Mouse (Mus musculus): ENCODE data around the gene Krt4. TPM values are rescaled to one million over a fixed set of nuclear protein-coding genes. Genes with fewer than 3 reads are reported as not detected.

Krt4 gene
- 0.19 TPM for polyA plus RNA-seq (2021)

GRCm38 (mm10) chr15:101924635-101925034 lies at the start of gene Krt4:
Krt4 (minus strand) TSS chr15:101924735.
- H3K27me3 ChIP-seq = no peaks in the 10 kb centered on the region
- POLR2A ChIA-PET = no interaction called here
- DNase-seq (ENCODE audit: low read depth, low spot score) (no peak), ATAC-seq (no peak)
- CTCF ChIA-PET = no interaction called here
- in situ Hi-C loops (cut with MboI; ENCODE audit: low pct_unique_long_range_greater_than_20kb) = no loop called here
- no peak for TF ChIP-seq CTCF (IDR thresholded peaks at IDR 0.05)

GRCm38 (mm10) chr15:101973414-101974077 lies 49.0 kb upstream of the Krt4 start:
- no peaks in the 10 kb centered on the region for H3K27me3 ChIP-seq
- CTCF ChIA-PET = interaction anchor here (0.8 to 1.8 kb wide), 11 partner anchors 11 to 633 kb away, joined by 3 to 26 read pairs (median 3); no protein-coding TSS in a partner anchor
- ATAC-seq (peak; percentile 38), DNase-seq (ENCODE audit: low read depth, low spot score) (peak; percentile 64)
- in situ Hi-C loops (cut with MboI; ENCODE audit: low pct_unique_long_range_greater_than_20kb) = loop anchor here (5.0 to 25.0 kb wide), 3 partner anchors 111 to 451 kb away; partner anchors contain the start of genes Krt1 and Krt77
- TF ChIP-seq CTCF (IDR thresholded peaks at IDR 0.05) = no peak
- POLR2A ChIA-PET = no interaction called here

- CTCF ChIA-PET = interaction anchor here (0.9 to 4.3 kb wide), 9 partner anchors 12 to 451 kb away, joined by 3 to 18 read pairs (median 5); partner anchors contain the start of gene Krt1
- ATAC-seq (no peak), DNase-seq (ENCODE audit: low read depth, low spot score) (no peak)
- no peak for TF ChIP-seq CTCF (IDR thresholded peaks at IDR 0.05)
- H3K27me3 ChIP-seq = no peaks in the 10 kb centered on the region
- in situ Hi-C loops (cut with MboI; ENCODE audit: low pct_unique_long_range_greater_than_20kb) = loop anchor here (5.0 to 25.0 kb wide), 3 partner anchors 108 to 448 kb away; partner anchors contain the start of genes Krt1 and Krt77
- POLR2A ChIA-PET = no interaction called here
These were observed 46.0 kb upstream of the Krt4 start for GRCm38 (mm10) chr15:101970536-101970935.

- no peak for ATAC-seq
- TF ChIP-seq CTCF (IDR thresholded peaks at IDR 0.05) = no peak
- in situ Hi-C loops (cut with MboI; ENCODE audit: low pct_unique_long_range_greater_than_20kb) = loop anchor here (25.0 kb wide), 1 partner anchor 105 kb away; the partner anchor contains the start of genes Krt1 and Krt77
- ChIA-PET CTCF (interaction anchor here (1.1 to 4.0 kb wide), 4 partner anchors 9 to 195 kb away, joined by 3 to 18 read pairs (median 3); no protein-coding TSS in a partner anchor), POLR2A (no interaction called here)
- no peak for DNase-seq (ENCODE audit: low read depth, low spot score)
- no peaks in the 10 kb centered on the region for H3K27me3 ChIP-seq
These were observed 42.3 kb upstream of the Krt4 start for GRCm38 (mm10) chr15:101966808-101967207.

GRCm38 (mm10) chr15:101958891-101959290 lies 34.4 kb upstream of the Krt4 start:
- H3K27me3 ChIP-seq = peaks cover 7% of the 10 kb centered on the region
- CTCF ChIA-PET = interaction anchor here (1.6 kb wide), 1 partner anchor 9 kb away, joined by 5 read pairs; no protein-coding TSS in a partner anchor

GRCm38 (mm10) chr15:101954187-101954586 lies 29.7 kb upstream of the Krt4 start, which contains the start of gene Krt78:
Krt78 (minus strand) TSS chr15:101954287.
- CTCF ChIA-PET = no interaction called here

More at GRCm38 (mm10) chr15:101958891-101959290, 34.4 kb upstream of the Krt4 start:
- ATAC-seq = no peak
- POLR2A ChIA-PET = no interaction called here
- in situ Hi-C loops (cut with MboI; ENCODE audit: low pct_unique_long_range_greater_than_20kb) = loop anchor here (25.0 kb wide), 1 partner anchor 97 kb away; the partner anchor contains the start of genes Krt1 and Krt77
- no peak for TF ChIP-seq CTCF (IDR thresholded peaks at IDR 0.05)
- no peak for DNase-seq (ENCODE audit: low read depth, low spot score)

GRCm38 (mm10) chr15:101952733-101953474 lies 28.4 kb upstream of the Krt4 start:
- ATAC-seq (no peak), DNase-seq (ENCODE audit: low read depth, low spot score) (no peak)
- peaks cover 27% of the 10 kb centered on the region for H3K27me3 ChIP-seq
- CTCF ChIA-PET = no interaction called here
- TF ChIP-seq CTCF (IDR thresholded peaks at IDR 0.05) = no peak
- in situ Hi-C loops (cut with MboI; ENCODE audit: low pct_unique_long_range_greater_than_20kb) = loop anchor here (25.0 kb wide), 1 partner anchor 91 kb away; the partner anchor contains the start of genes Krt1 and Krt77
- POLR2A ChIA-PET = interaction anchor here (0.6 kb wide), 1 partner anchor 12 kb away, joined by 3 read pairs; no protein-coding TSS in a partner anchor

More at GRCm38 (mm10) chr15:101954187-101954586, 29.7 kb upstream of the Krt4 start, which contains the start of gene Krt78:
- no peak for ATAC-seq
- in situ Hi-C loops (cut with MboI; ENCODE audit: low pct_unique_long_range_greater_than_20kb) = loop anchor here (25.0 kb wide), 1 partner anchor 92 kb away; the partner anchor contains the start of genes Krt1 and Krt77
- DNase-seq (ENCODE audit: low read depth, low spot score) = no peak
- no peak for TF ChIP-seq CTCF (IDR thresholded peaks at IDR 0.05)
- peaks cover 27% of the 10 kb centered on the region for H3K27me3 ChIP-seq
- POLR2A ChIA-PET = no interaction called here

- CTCF ChIA-PET = interaction anchor here (2.4 kb wide), 1 partner anchor 38 kb away, joined by 6 read pairs; no protein-coding TSS in a partner anchor
These were observed 20.9 kb upstream of the Krt4 start for GRCm38 (mm10) chr15:101945430-101945829.

GRCm38 (mm10) chr15:101941948-101942347 lies 17.4 kb upstream of the Krt4 start:
- ChIA-PET CTCF (interaction anchor here (1.0 to 1.1 kb wide), 2 partner anchors 20 to 28 kb away, joined by 3 read pairs; no protein-coding TSS in a partner anchor), POLR2A (no interaction called here)
- in situ Hi-C loops (cut with MboI; ENCODE audit: low pct_unique_long_range_greater_than_20kb) = no loop called here
- no peaks in the 10 kb centered on the region for H3K27me3 ChIP-seq
- no peak for TF ChIP-seq CTCF (IDR thresholded peaks at IDR 0.05)
- DNase-seq (ENCODE audit: low read depth, low spot score) = peak; percentile 70
- peak; percentile 66 for ATAC-seq

More at GRCm38 (mm10) chr15:101945430-101945829, 20.9 kb upstream of the Krt4 start:
- no peak for TF ChIP-seq CTCF (IDR thresholded peaks at IDR 0.05)
- DNase-seq (ENCODE audit: low read depth, low spot score) (no peak), ATAC-seq (no peak)
- POLR2A ChIA-PET = no interaction called here
- H3K27me3 ChIP-seq = peaks cover 7% of the 10 kb centered on the region
- in situ Hi-C loops (cut with MboI; ENCODE audit: low pct_unique_long_range_greater_than_20kb) = no loop called here

- in situ Hi-C loops (cut with MboI; ENCODE audit: low pct_unique_long_range_greater_than_20kb) = no loop called here
- POLR2A ChIA-PET = no interaction called here
- TF ChIP-seq CTCF (IDR thresholded peaks at IDR 0.05) = no peak
These were observed 15.8 kb upstream of the Krt4 start, which contains the start of gene Krt79 for GRCm38 (mm10) chr15:101940274-101940829. Krt79 (minus strand) TSS chr15:101940324.

More at GRCm38 (mm10) chr15:101940274-101940829, 15.8 kb upstream of the Krt4 start, which contains the start of gene Krt79:
- no peak for DNase-seq (ENCODE audit: low read depth, low spot score)
- no peaks in the 10 kb centered on the region for H3K27me3 ChIP-seq
- no peak for ATAC-seq
- CTCF ChIA-PET = no interaction called here
